Mouse (Mus musculus) hindbrain, embryonic 11.5 days (tissue): ENCODE data around the gene Rad52. TPM values are rescaled to one million over a fixed set of nuclear protein-coding genes. Genes with fewer than 3 reads are reported as not detected.

Experiments used
- ATAC-seq: fragments of 200-750 bp; cut with Nextera tagmentation; 2 replicates; pipeline ENCODE4 v1.8.0; 2017; ENCODE audit warnings: mild to moderate bottlenecking, moderate TSS enrichment, moderate library complexity; ENCODE audit not compliant: low FRiP score
- DNase-seq: peaks from one replicate; pipeline ENCODE4 v3.0.0-alpha.2; 2015; ENCODE audit warnings: low spot score
- H3K27ac ChIP-seq: fragments of 300-500 bp; sonication (generic); 2 replicates; pipeline ENCODE4 v1.5.1; 2014; ENCODE audit warnings: mild to moderate bottlenecking, low read depth, low read length
- H3K27me3 ChIP-seq: fragments of 300-500 bp; sonication (generic); 2 replicates; pipeline ENCODE4 v1.6.1; 2014; ENCODE audit warnings: mild to moderate bottlenecking, low read length, moderate library complexity, mixed read lengths; ENCODE audit not compliant: control insufficient read depth, insufficient read depth
- H3K36me3 ChIP-seq: fragments of 300-500 bp; sonication (generic); 2 replicates; pipeline ENCODE4 v1.6.1; 2014; ENCODE audit warnings: mild to moderate bottlenecking, low read length, moderate library complexity, mixed read lengths; ENCODE audit not compliant: control insufficient read depth, insufficient read depth
- H3K4me1 ChIP-seq: fragments of 300-500 bp; sonication (generic); replicated peaks from 2 replicates; pipeline ENCODE4 v1.6.1; 2014; ENCODE audit warnings: low read length, mixed read lengths; ENCODE audit not compliant: control insufficient read depth, insufficient read depth
- H3K4me2 ChIP-seq: fragments of 300-500 bp; sonication (generic); replicated peaks from 2 replicates; pipeline ENCODE4 v1.6.1; 2014; ENCODE audit warnings: mild to moderate bottlenecking, low read depth, low read length
- H3K4me3 ChIP-seq: fragments of 300-500 bp; sonication (generic); 2 replicates; pipeline ENCODE4 v1.5.1; 2014; ENCODE audit warnings: low read depth, low read length
- H3K9ac ChIP-seq: fragments of 300-500 bp; sonication (generic); 2 replicates; pipeline ENCODE4 v1.6.1; 2014; ENCODE audit warnings: low read depth, low read length
- H3K9me3 ChIP-seq: fragments of 300-500 bp; sonication (generic); 2 replicates; pipeline ENCODE4 v1.6.1; 2016; ENCODE audit warnings: low read length; ENCODE audit not compliant: control insufficient read depth
- WGBS: fragments of 180-500 bp; shearing (Covaris S2); extraction: QIAGEN DNeasy Blood & Tissue Kit; methylation state at CpG from one replicate; pipeline ENCODE4 v1.1.7; 2014; 5-methylcytosine and 5-hydroxymethylcytosine counted together
- polyA plus RNA-seq: library from polyadenylated mRNA; unstranded; fragments of >200 nt; fragmentation: Nextera tagmentation; extraction: Ambion mirVana; gene quantifications from 2 replicates; pipeline ENCODE4 v1.2.1, GENCODE M21; 2014

Gene Rad52
- polyA plus RNA-seq = 24.0 and 28.5 TPM in 2 replicates

DNA sequence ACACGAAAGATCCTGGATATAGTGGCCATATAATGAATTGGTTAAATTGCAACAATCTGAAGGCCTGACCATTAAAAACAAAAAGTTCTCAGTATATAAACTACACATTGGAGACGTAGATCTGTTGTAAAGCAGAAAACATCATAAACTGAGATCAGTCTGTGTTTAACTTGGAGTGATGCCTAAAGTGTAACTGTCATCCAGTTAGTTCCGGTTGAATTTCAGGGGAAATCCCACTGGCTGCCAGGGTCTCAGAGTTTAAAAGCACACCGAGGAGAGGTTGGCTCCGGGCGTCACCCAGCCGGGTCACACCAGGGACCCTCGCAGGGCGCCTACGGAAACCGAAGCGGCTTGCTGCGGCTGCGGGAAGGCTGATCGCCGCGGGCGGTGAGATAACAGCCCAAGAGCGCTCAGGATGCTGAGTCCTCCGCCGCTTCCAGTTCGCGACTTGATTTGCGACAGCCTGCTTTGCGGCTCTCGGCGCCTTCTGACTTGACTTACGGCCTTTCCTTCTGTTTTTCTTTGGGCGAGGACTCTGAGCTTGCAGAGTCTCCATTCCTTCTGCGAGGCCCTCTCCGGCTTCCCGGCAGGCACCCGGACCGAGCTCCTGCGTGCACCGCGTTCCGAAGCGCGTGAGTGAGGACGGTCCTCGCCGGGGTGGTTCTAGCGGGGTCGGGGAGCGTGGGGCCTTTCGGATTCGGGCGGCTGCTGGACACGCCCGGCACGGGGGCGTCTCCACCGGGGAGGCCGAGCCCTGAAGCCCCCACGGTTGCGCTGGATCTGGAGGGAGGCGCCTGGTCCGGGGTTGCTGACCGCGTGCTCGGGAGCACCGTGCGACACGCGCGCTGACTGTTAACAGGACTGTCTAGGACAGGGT lies at the start of gene Rad52:
TSS of gene Rad52 (plus strand) at position 495 of the 877 bp plus-strand sequence.
- ATAC-seq = peak; percentile 93
- WGBS = 1% methylated on average over 63 of the region's 67 CpGs

DNA sequence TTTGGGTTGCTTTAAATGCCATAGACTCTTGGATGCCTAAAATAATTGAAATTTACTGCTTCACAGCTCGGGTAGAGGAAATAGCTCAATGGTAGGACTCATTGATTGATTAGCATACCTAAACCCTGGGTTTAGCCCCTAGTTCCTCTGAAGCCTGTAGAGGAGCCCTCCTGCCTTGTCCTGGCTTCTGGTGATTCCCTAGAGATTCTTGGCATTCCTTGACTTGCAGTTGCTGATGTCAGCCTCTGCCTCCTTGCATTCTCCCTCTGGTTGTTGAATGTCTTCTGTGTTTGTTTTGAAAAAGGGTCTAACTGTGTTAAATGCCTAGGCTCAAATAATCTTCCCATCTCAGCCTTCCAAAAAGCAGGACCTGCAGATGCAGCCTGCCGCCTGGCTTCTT lies 48.3 kb upstream of the Rad52 start:
- ATAC-seq (no peak), DNase-seq (no peak)
- Histone ChIP-seq H3K9me3 (no peaks in the 10 kb centered on the region), H3K36me3 (no peaks in the 10 kb centered on the region), H3K4me1 (no peaks in the 10 kb centered on the region), H3K4me2 (no peak overlapping the region), H3K27ac (no peak overlapping the region), H3K9ac (no peak overlapping the region), H3K27me3 (no peaks in the 10 kb centered on the region), H3K4me3 (no peak overlapping the region)
- 36% methylated on average over 2 of the region's 2 CpGs for whole genome bisulfite sequencing

More for the DNA sequence above, at the start of gene Rad52:
- DNase-seq = peak; percentile 91
- Histone ChIP-seq H3K4me3 (peak within 1 kb of the TSS; percentile 70), H3K36me3 (no peaks in the 10 kb centered on the region), H3K4me2 (peak within 1 kb of the TSS; percentile 69), H3K4me1 (no peaks in the 10 kb centered on the region), H3K9ac (peak within 1 kb of the TSS; percentile 87), H3K9me3 (no peaks in the 10 kb centered on the region), H3K27me3 (no peaks in the 10 kb centered on the region), H3K27ac (peak within 1 kb of the TSS; percentile 83)

DNA sequence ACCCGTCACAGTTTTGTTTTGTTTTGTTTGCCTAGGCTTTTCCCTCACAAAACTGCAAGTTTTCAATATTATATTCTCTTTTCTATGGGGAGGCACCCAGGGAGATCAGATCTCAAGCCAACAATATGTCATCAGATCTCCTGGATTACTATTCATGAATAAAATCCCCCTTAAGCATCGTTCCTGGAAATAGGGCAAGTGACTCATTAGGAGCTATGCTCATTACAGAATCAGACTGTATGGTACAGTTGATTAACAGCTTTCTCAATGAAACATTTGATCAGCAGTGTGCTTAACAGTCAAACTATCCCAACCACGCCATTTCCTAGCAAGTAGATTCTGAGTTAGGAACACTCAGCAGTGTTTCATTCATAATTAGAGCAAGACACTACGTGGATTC lies 47.0 kb upstream of the Rad52 start:
- no peak overlapping the region for H3K4me2 ChIP-seq
- H3K4me1 ChIP-seq = no peaks in the 10 kb centered on the region
- no peaks in the 10 kb centered on the region for H3K9me3 ChIP-seq
- H3K36me3 ChIP-seq = no peaks in the 10 kb centered on the region
- no peak overlapping the region for H3K4me3 ChIP-seq
- H3K9ac ChIP-seq = no peak overlapping the region
- no peak overlapping the region for H3K27ac ChIP-seq
- DNase-seq = no peak
- 87% methylated on average over 4 of the region's 4 CpGs for WGBS
- no peak for ATAC-seq
- no peaks in the 10 kb centered on the region for H3K27me3 ChIP-seq

DNA sequence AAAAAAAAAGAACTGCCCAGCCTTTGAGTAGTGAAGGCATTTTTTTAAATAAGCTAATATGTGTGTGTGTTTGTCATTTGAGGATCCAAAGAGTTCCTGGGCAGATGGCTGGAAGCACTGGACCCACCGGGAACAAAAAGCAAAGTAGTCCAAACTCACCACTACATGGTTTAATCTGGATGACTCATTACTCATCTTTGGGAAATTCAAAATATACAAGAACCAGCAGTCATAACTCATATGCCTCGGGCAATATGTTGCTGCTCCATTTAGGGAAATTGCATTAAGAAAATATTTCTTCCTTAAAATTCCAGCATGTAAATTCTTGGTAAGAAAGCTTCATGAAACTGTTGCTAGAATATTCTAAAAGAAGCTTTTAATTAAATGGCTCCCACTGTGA lies 42.3 kb upstream of the Rad52 start:
- Histone ChIP-seq H3K27ac (no peak overlapping the region), H3K36me3 (no peaks in the 10 kb centered on the region), H3K9ac (no peak overlapping the region), H3K4me3 (no peak overlapping the region), H3K4me1 (no peaks in the 10 kb centered on the region), H3K27me3 (no peaks in the 10 kb centered on the region), H3K9me3 (no peaks in the 10 kb centered on the region), H3K4me2 (no peak overlapping the region)
- ATAC-seq (no peak), DNase-seq (no peak)
- WGBS = 87% methylated on average over 2 of the region's 2 CpGs

DNA sequence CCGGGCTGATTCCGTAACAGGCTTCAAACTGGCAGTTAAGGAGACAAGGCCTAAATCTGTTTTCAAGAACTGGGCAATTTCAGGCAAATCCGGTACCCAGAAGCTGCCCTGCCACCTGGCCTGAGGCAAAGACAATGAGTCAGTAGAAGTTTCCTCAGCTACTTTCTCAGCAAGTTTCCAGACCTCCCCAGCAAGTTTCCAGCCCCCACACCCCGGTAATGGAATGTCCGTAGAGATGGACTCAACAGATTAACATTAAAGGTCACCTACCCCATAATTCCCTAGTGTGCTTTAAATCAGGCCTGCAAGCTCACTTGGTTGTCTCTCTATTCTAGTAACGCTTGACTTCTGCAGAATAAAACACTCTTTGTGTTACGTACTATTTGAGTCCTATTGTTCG lies 41.0 kb upstream of the Rad52 start:
- no peaks in the 10 kb centered on the region for H3K4me1 ChIP-seq
- no peaks in the 10 kb centered on the region for H3K27me3 ChIP-seq
- no peak overlapping the region for H3K4me2 ChIP-seq
- H3K27ac ChIP-seq = no peak overlapping the region
- no peak for ATAC-seq
- no peaks in the 10 kb centered on the region for H3K9me3 ChIP-seq
- no peak for DNase-seq
- no peak overlapping the region for H3K9ac ChIP-seq
- WGBS = 39% methylated on average over 8 of the region's 8 CpGs
- no peak overlapping the region for H3K4me3 ChIP-seq
- H3K36me3 ChIP-seq = no peaks in the 10 kb centered on the region

DNA sequence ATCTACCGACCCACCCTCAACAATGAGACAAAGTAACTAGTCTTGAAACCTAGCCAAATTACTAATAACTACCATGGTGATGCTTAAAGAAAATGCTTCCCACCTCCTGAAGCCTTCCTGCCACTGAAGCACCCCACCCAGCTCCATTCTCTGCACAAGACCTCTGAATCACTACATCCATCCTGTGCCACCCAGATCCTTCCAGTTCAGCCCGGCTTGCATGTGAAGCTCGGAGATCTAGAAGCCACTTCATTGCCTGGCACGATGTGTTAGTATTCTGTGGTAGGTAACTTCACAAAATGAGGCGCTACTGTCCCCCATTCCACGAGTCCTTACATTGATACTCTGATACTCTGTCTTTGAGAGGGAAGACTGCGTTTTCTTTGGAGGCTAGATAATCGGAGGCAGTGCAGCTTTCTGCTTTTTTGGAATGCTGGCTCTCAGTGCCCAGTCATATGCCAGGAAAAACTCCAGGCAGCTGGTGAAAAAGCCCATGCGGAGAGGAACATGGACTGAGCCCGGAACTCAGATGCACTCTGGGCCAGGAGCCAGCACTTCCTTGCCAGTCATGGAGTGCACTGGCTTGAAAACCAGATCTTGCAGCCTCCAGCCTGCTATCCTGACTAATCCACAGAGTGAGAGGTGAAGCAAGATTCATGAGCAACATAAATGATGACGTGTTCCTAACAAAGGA lies 38.0 kb upstream of the Rad52 start:
- H3K36me3 ChIP-seq = no peaks in the 10 kb centered on the region
- H3K9me3 ChIP-seq = no peaks in the 10 kb centered on the region
- H3K27me3 ChIP-seq = no peaks in the 10 kb centered on the region
- H3K9ac ChIP-seq = no peak overlapping the region
- no peak overlapping the region for H3K4me3 ChIP-seq
- no peak for ATAC-seq
- H3K4me2 ChIP-seq = no peak overlapping the region
- H3K4me1 ChIP-seq = no peaks in the 10 kb centered on the region
- 93% methylated on average over 11 of the region's 11 CpGs for WGBS
- DNase-seq = no peak
- no peak overlapping the region for H3K27ac ChIP-seq

DNA sequence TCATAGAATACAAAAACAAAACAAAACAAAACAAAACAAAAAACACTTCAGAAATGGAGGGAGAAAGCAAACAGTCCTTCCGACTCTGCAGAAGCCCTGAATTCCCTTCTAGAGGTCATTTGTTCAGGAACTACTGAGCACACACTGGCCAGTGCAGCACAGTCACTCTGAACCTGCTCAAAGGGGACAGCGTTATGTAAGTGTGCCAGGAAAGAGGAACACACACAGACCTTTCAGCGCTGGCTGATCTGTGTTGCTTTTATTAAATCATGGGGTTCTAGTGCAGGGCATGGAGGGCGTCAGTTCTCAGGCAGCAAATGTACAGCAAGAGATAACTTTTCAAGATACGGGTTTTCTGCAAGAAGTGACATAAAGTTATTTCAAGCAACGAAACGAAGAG lies 19.3 kb upstream of the Rad52 start:
- H3K4me1 ChIP-seq = no peaks in the 10 kb centered on the region
- H3K9me3 ChIP-seq = no peaks in the 10 kb centered on the region
- no peaks in the 10 kb centered on the region for H3K36me3 ChIP-seq
- no peak overlapping the region for H3K4me3 ChIP-seq
- no peaks in the 10 kb centered on the region for H3K27me3 ChIP-seq
- no peak overlapping the region for H3K27ac ChIP-seq
- H3K4me2 ChIP-seq = no peak overlapping the region
- ATAC-seq (no peak), DNase-seq (no peak)
- no peak overlapping the region for H3K9ac ChIP-seq
- 82% methylated on average over 7 of the region's 7 CpGs for WGBS

DNA sequence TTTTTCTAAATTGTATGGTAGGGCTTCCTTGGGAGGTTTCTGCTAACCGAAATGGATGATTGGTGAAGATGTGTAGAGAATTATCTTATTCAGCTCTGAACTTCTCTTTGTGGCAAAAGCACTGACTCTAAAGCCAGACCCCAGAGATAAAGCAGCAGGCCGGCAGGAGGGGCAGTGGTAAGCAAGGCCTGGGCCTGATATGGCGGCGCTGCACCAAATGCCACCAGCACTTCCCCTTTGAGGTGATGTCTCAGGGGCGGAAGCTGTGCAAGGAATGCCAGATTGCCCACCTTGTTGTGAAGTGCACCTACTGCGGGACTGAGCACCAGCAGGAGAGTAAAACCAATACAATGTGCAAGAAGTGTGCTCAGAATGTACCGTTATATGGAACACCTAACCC lies 9.8 kb upstream of the Rad52 start:
- no peak overlapping the region for H3K9ac ChIP-seq
- DNase-seq (no peak), ATAC-seq (no peak)
- no peaks in the 10 kb centered on the region for H3K4me1 ChIP-seq
- H3K27ac ChIP-seq = no peak overlapping the region
- H3K36me3 ChIP-seq = no peaks in the 10 kb centered on the region
- no peaks in the 10 kb centered on the region for H3K27me3 ChIP-seq
- H3K4me3 ChIP-seq = no peak overlapping the region
- H3K9me3 ChIP-seq = no peaks in the 10 kb centered on the region
- H3K4me2 ChIP-seq = no peak overlapping the region
- 80% methylated on average over 7 of the region's 7 CpGs for WGBS
